Mouse (Mus musculus) spleen, adult 2 months (tissue): ENCODE measurements around the gene Xylt1.

Source experiments
- CTCF ChIP-seq: fragments of 200-500 bp; IDR thresholded peaks from 2 replicates; pipeline ENCODE4 v1.5.1; 2011; ENCODE audit warnings: mild to moderate bottlenecking, inconsistent platforms; ENCODE audit not compliant: insufficient read depth, insufficient read length, insufficient replicate concordance; ENCODE audit errors: extremely low read depth
- POLR2A ChIP-seq: fragments of 200-500 bp; IDR thresholded peaks from 2 replicates; pipeline ENCODE4 v1.6.1; 2011; ENCODE audit warnings: low read depth, low read length, inconsistent platforms

GRCm38 (mm10) chr7:117516896-117517295, 136.1 kb downstream of the Xylt1 start:
- TF ChIP-seq CTCF: no peak
- no peak for TF ChIP-seq POLR2A
